Mouse (Mus musculus): ENCODE results near the gene Wee1.

DNA sequence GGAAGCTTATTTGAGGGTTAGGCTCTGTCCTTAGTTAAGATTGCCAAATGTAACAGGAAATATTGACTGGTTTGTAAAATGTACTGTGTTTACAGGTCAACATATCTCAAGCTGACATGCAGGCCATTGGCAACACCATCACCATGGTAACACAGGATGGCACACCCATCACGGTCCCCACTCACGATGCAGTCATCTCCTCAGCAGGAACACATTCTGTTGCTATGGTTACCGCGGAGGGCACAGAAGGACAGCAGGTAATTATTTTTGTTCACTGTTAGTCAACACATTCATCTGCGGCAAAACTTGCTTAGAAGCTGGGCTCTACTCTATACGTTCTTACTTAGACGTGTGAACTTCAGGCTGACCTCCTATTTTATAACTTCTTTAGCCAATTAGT is 30.2 kb upstream of the Wee1 start:
- no peak for TF ChIP-seq GATA1 (IDR thresholded peaks at IDR 0.05; ENCODE audit: low read length)
- TF ChIP-seq TAL1 (IDR thresholded peaks at IDR 0.05; ENCODE audit: low read length), result no peak
